8 mouse cellular contexts compared by ENCODE assay signal in the genomic region with DNA sequence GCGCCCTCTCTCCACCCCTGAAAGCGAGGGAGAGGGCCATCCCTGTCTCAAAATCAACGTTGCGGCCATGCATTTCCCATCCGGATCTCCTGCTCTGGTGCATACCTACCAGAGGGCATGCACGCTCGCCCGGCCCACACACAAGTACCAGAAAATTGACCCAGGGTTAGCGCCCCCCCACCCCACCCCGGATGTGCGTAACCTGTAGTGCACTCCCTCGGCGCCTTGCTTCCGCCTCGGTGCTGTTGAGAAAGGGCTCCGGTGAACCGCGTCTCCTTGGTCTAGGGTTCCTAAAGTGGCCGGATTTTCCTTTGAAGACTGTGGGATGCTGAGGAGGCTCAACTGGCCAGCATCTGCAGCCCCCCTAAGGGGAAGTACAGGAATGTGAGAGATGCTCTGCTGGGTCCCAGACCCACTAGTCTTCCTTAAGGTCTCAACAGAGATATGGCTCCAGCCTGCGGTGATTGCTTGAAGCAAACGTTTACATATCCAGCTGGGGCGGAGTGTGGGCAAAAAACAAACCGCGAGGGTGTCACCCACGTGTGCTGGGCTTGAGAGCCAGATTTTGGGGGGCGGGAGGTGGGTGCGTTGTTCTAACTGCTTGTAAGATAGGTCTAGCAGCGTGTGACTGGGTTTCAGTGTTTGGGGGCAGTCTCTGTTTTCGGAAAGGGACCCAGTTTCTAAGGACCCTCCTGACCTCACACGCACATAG. TPM values are rescaled to one million over a fixed set of nuclear protein-coding genes. Genes with fewer than 3 reads are reported as not detected.
A peak's percentile ranks its signal among the peaks of the same experiment; 100 is the strongest.
DNase-seq lines count a peak whose midpoint lies in the region; ATAC-seq lines count a peak whose summit lies in the region.

A gene (minus strand): TSS at position 179 of the 712 bp plus-strand sequence.

- intact Hi-C loops in gastrocnemius, postnatal 36 days (cut with DNase I) = no loop called here
- intact Hi-C loops in left cerebral cortex, postnatal 25 days (cut with DNase I) = loop anchor here (5.0 kb wide), 1 partner anchor 436 kb away; no protein-coding TSS in a partner anchor

- H3K4me3 ChIP-seq in intestine, embryonic 15.5 days (replicated peaks) = peak within 1 kb of the TSS; percentile 57

- DNase-seq in adrenal gland, adult 8-10 months = peak; percentile 41
- peak; percentile 88 for DNase-seq in embryo, embryonic 10.5 days (ENCODE audit: low spot score)
- peak; percentile 57 to 70 for DNase-seq in gastrocnemius, postnatal 36 days
- DNase-seq in left cerebral cortex, postnatal 25 days (ENCODE audit: low spot score in 2 of 2) = peak; percentile 80 to 88
- DNase-seq in mesoderm, embryonic 11.5 days (ENCODE audit: low read depth, low spot score) = peak; percentile 89
- DNase-seq in right cerebral cortex, postnatal 25 days = peak; percentile 78
- DNase-seq in yolk sac, embryonic 10.5 days (ENCODE audit: low spot score) = peak; percentile 78

- H3K36me3 ChIP-seq in intestine, embryonic 15.5 days = no peaks in the 10 kb centered on the region

- peak; percentile 83 for ATAC-seq in intestine, embryonic 15.5 days

- 0 out of 2 replicates have a peak within 1 kb of the TSS, but pooled peaks have one; percentile 23 for H3K27ac ChIP-seq in intestine, embryonic 15.5 days

- no peaks in the 10 kb centered on the region for H3K27me3 ChIP-seq in intestine, embryonic 15.5 days (replicated peaks)

- H3K9me3 ChIP-seq in intestine, embryonic 15.5 days = no peaks in the 10 kb centered on the region

- H3K4me1 ChIP-seq in intestine, embryonic 15.5 days (replicated peaks) = 0 out of 2 replicates have a peak, but pooled peaks cover 15% of the 10 kb centered on the region

- 3% methylated on average over 30 of the region's 30 CpGs for WGBS in intestine, embryonic 15.5 days

- peak within 1 kb of the TSS; percentile 79 for H3K4me2 ChIP-seq in intestine, embryonic 15.5 days (replicated peaks)

- H3K9ac ChIP-seq in intestine, embryonic 15.5 days = peak within 1 kb of the TSS; percentile 65

RNA-seq across cellular contexts. Expression of the gene that starts here (rescaled TPM):
- total RNA-seq in adrenal gland, adult 8-10 months (2022) = 10 to 100 TPM; 11.6 to 19.6 (median 17.9) TPM
- total RNA-seq in gastrocnemius, postnatal 36 days (2021) = 10 to 100 TPM in 1 of 2 experiments, 1 to 10 TPM in 1; 9.3 to 11.2 TPM
- polyA plus RNA-seq in intestine, embryonic 15.5 days (2015; fragmentation: Nextera tagmentation; extraction: Ambion mirVana) = 9.0 and 11.1 TPM in 2 replicates
- 10 to 100 TPM; 17.2 to 18.2 TPM for total RNA-seq in left cerebral cortex, postnatal 25 days (2021)

Comparison
In these comparisons a context has a peak if more than half of its experiments do, and no peak if none do; other contexts are left out.
1. Peak in every context shown above with its lines: DNase-seq, ATAC-seq, H3K4me3 ChIP-seq and H3K27ac ChIP-seq.